Mouse (Mus musculus): Measurements from ENCODE around the gene Smco3. TPM values are rescaled to one million over a fixed set of nuclear protein-coding genes. Genes with fewer than 3 reads are reported as not detected.

Smco3 gene
- polyA plus RNA-seq, 1 experiment from 2014 or later: 1.9 TPM

GRCm38 (mm10) chr6:136854361-136854781, 19.1 kb upstream of the Smco3 start:
- Histone ChIP-seq H3K4me3 (ENCODE audit: low read depth, low read length) (no peak overlapping the region), H3K9ac (replicated peaks; ENCODE audit: low read depth, low read length) (no peak overlapping the region), H3K4me2 (replicated peaks; ENCODE audit: low read depth, low read length) (no peak overlapping the region), H3K9me3 (ENCODE audit: control insufficient read depth, low read depth, low read length) (no peaks in the 10 kb centered on the region), H3K27ac (ENCODE audit: low read length) (no peak overlapping the region), H3K36me3 (ENCODE audit: control insufficient read depth, insufficient read depth, low read length) (no peaks in the 10 kb centered on the region), H3K4me1 (ENCODE audit: control insufficient read depth, insufficient read depth, low read length) (peaks cover 21% of the 10 kb centered on the region), H3K27me3 (ENCODE audit: control insufficient read depth, insufficient read depth, low read length) (no peaks in the 10 kb centered on the region)
- no peak for ATAC-seq (ENCODE audit: insufficient number of reproducible peaks, insufficient read depth, low FRiP score, low read depth)
- 79% methylated on average over 11 of the region's 11 CpGs for whole genome bisulfite sequencing

GRCm38 (mm10) chr6:136852762-136853161, 17.5 kb upstream of the Smco3 start:
- H3K4me1 ChIP-seq (ENCODE audit: control insufficient read depth, insufficient read depth, low read length): peaks cover 16% of the 10 kb centered on the region
- no peaks in the 10 kb centered on the region for H3K9me3 ChIP-seq (ENCODE audit: control insufficient read depth, low read depth, low read length)
- H3K9ac ChIP-seq (replicated peaks; ENCODE audit: low read depth, low read length): no peak overlapping the region
- H3K4me2 ChIP-seq (replicated peaks; ENCODE audit: low read depth, low read length): no peak overlapping the region
- H3K4me3 ChIP-seq (ENCODE audit: low read depth, low read length): no peak overlapping the region
- no peaks in the 10 kb centered on the region for H3K36me3 ChIP-seq (ENCODE audit: control insufficient read depth, insufficient read depth, low read length)
- H3K27ac ChIP-seq (ENCODE audit: low read length): no peak overlapping the region
- ATAC-seq (ENCODE audit: insufficient number of reproducible peaks, insufficient read depth, low FRiP score, low read depth): no peak
- WGBS: 42% methylated on average over 3 of the region's 3 CpGs
- H3K27me3 ChIP-seq (ENCODE audit: control insufficient read depth, insufficient read depth, low read length): no peaks in the 10 kb centered on the region

- no peaks in the 10 kb centered on the region for H3K27me3 ChIP-seq (ENCODE audit: control insufficient read depth, insufficient read depth, low read length)
- H3K4me3 ChIP-seq (ENCODE audit: low read depth, low read length): no peak overlapping the region
- no peaks in the 10 kb centered on the region for H3K36me3 ChIP-seq (ENCODE audit: control insufficient read depth, insufficient read depth, low read length)
- 77% methylated on average over 4 of the region's 4 CpGs for whole genome bisulfite sequencing
- H3K9ac ChIP-seq (replicated peaks; ENCODE audit: low read depth, low read length): no peak overlapping the region
- peaks cover 12% of the 10 kb centered on the region for H3K4me1 ChIP-seq (ENCODE audit: control insufficient read depth, insufficient read depth, low read length)
- no peaks in the 10 kb centered on the region for H3K9me3 ChIP-seq (ENCODE audit: control insufficient read depth, low read depth, low read length)
- no peak for ATAC-seq (ENCODE audit: insufficient number of reproducible peaks, insufficient read depth, low FRiP score, low read depth)
- H3K4me2 ChIP-seq (replicated peaks; ENCODE audit: low read depth, low read length): no peak overlapping the region
- no peak overlapping the region for H3K27ac ChIP-seq (ENCODE audit: low read length)
Observed at GRCm38 (mm10) chr6:136852348-136852747, 17.1 kb upstream of the Smco3 start.

GRCm38 (mm10) chr6:136850267-136850666, 15.0 kb upstream of the Smco3 start:
- H3K27me3 ChIP-seq (ENCODE audit: control insufficient read depth, insufficient read depth, low read length): no peaks in the 10 kb centered on the region
- no peak overlapping the region for H3K9ac ChIP-seq (replicated peaks; ENCODE audit: low read depth, low read length)
- 0 out of 2 replicates have a peak, but pooled peaks cover 2% of the 10 kb centered on the region for H3K4me1 ChIP-seq (ENCODE audit: control insufficient read depth, insufficient read depth, low read length)
- H3K36me3 ChIP-seq (ENCODE audit: control insufficient read depth, insufficient read depth, low read length): no peaks in the 10 kb centered on the region
- no peak overlapping the region for H3K4me2 ChIP-seq (replicated peaks; ENCODE audit: low read depth, low read length)
- ATAC-seq (ENCODE audit: insufficient number of reproducible peaks, insufficient read depth, low FRiP score, low read depth): no peak
- H3K27ac ChIP-seq (ENCODE audit: low read length): no peak overlapping the region
- H3K9me3 ChIP-seq (ENCODE audit: control insufficient read depth, low read depth, low read length): no peaks in the 10 kb centered on the region
- 78% methylated on average over 6 of the region's 6 CpGs for WGBS
- H3K4me3 ChIP-seq (ENCODE audit: low read depth, low read length): no peak overlapping the region

- H3K27me3 ChIP-seq (ENCODE audit: control insufficient read depth, insufficient read depth, low read length): no peaks in the 10 kb centered on the region
- no peaks in the 10 kb centered on the region for H3K36me3 ChIP-seq (ENCODE audit: control insufficient read depth, insufficient read depth, low read length)
- ATAC-seq (ENCODE audit: insufficient number of reproducible peaks, insufficient read depth, low FRiP score, low read depth): no peak
- no peak overlapping the region for H3K27ac ChIP-seq (ENCODE audit: low read length)
- no peak overlapping the region for H3K4me2 ChIP-seq (replicated peaks; ENCODE audit: low read depth, low read length)
- no peaks in the 10 kb centered on the region for H3K9me3 ChIP-seq (ENCODE audit: control insufficient read depth, low read depth, low read length)
- 88% methylated on average over 5 of the region's 5 CpGs for WGBS
- H3K4me3 ChIP-seq (ENCODE audit: low read depth, low read length): no peak overlapping the region
- no peak overlapping the region for H3K9ac ChIP-seq (replicated peaks; ENCODE audit: low read depth, low read length)
- 0 out of 2 replicates have a peak, but pooled peaks cover 2% of the 10 kb centered on the region for H3K4me1 ChIP-seq (ENCODE audit: control insufficient read depth, insufficient read depth, low read length)
Observed at GRCm38 (mm10) chr6:136848971-136849370, 13.7 kb upstream of the Smco3 start.

- Histone ChIP-seq H3K27me3 (ENCODE audit: control insufficient read depth, insufficient read depth, low read length) (no peaks in the 10 kb centered on the region), H3K36me3 (ENCODE audit: control insufficient read depth, insufficient read depth, low read length) (no peaks in the 10 kb centered on the region), H3K4me2 (replicated peaks; ENCODE audit: low read depth, low read length) (no peak overlapping the region), H3K4me3 (ENCODE audit: low read depth, low read length) (no peak overlapping the region), H3K9ac (replicated peaks; ENCODE audit: low read depth, low read length) (no peak overlapping the region), H3K27ac (ENCODE audit: low read length) (no peak overlapping the region), H3K4me1 (ENCODE audit: control insufficient read depth, insufficient read depth, low read length) (0 out of 2 replicates have a peak, but pooled peaks cover 2% of the 10 kb centered on the region), H3K9me3 (ENCODE audit: control insufficient read depth, low read depth, low read length) (no peaks in the 10 kb centered on the region)
- 84% methylated on average over 8 of the region's 8 CpGs for WGBS
- no peak for ATAC-seq (ENCODE audit: insufficient number of reproducible peaks, insufficient read depth, low FRiP score, low read depth)
Observed at GRCm38 (mm10) chr6:136848399-136848798, 13.1 kb upstream of the Smco3 start.

- WGBS: 26% methylated on average over 2 of the region's 2 CpGs
- Histone ChIP-seq H3K4me1 (ENCODE audit: control insufficient read depth, insufficient read depth, low read length) (0 out of 2 replicates have a peak, but pooled peaks cover 1% of the 10 kb centered on the region), H3K4me2 (replicated peaks; ENCODE audit: low read depth, low read length) (no peak overlapping the region), H3K27ac (ENCODE audit: low read length) (no peak overlapping the region), H3K27me3 (ENCODE audit: control insufficient read depth, insufficient read depth, low read length) (no peaks in the 10 kb centered on the region), H3K4me3 (ENCODE audit: low read depth, low read length) (no peak overlapping the region), H3K9me3 (ENCODE audit: control insufficient read depth, low read depth, low read length) (no peaks in the 10 kb centered on the region), H3K9ac (replicated peaks; ENCODE audit: low read depth, low read length) (no peak overlapping the region), H3K36me3 (ENCODE audit: control insufficient read depth, insufficient read depth, low read length) (no peaks in the 10 kb centered on the region)
- 0 out of 2 replicates have a peak, but pooled peaks have one; percentile 23 for ATAC-seq (ENCODE audit: insufficient number of reproducible peaks, insufficient read depth, low FRiP score, low read depth)
Observed at GRCm38 (mm10) chr6:136847790-136848189, 12.5 kb upstream of the Smco3 start.

GRCm38 (mm10) chr6:136847267-136847666, 12.0 kb upstream of the Smco3 start:
- no peak overlapping the region for H3K4me3 ChIP-seq (ENCODE audit: low read depth, low read length)
- H3K9me3 ChIP-seq (ENCODE audit: control insufficient read depth, low read depth, low read length): no peaks in the 10 kb centered on the region
- ATAC-seq (ENCODE audit: insufficient number of reproducible peaks, insufficient read depth, low FRiP score, low read depth): no peak
- H3K27me3 ChIP-seq (ENCODE audit: control insufficient read depth, insufficient read depth, low read length): no peaks in the 10 kb centered on the region
- no peaks in the 10 kb centered on the region for H3K4me1 ChIP-seq (ENCODE audit: control insufficient read depth, insufficient read depth, low read length)
- H3K27ac ChIP-seq (ENCODE audit: low read length): no peak overlapping the region
- no peaks in the 10 kb centered on the region for H3K36me3 ChIP-seq (ENCODE audit: control insufficient read depth, insufficient read depth, low read length)
- no peak overlapping the region for H3K4me2 ChIP-seq (replicated peaks; ENCODE audit: low read depth, low read length)
- WGBS: 87% methylated on average over 3 of the region's 3 CpGs
- H3K9ac ChIP-seq (replicated peaks; ENCODE audit: low read depth, low read length): no peak overlapping the region
